Mouse (Mus musculus) urinary bladder, adult 2 months (tissue): ENCODE results near the gene Map4k1. TPM values are rescaled to one million over a fixed set of nuclear protein-coding genes. Genes with fewer than 3 reads are reported as not detected.

Experiments
- DNase-seq: peaks from one replicate; pipeline ENCODE4 v3.0.0; 2022; ENCODE audit warnings: low spot score
- polyA plus RNA-seq: library from polyadenylated mRNA; depleted of rRNA; stranded (reverse); fragments of >200 nt; gene quantifications from 2 replicates; pipeline ENCODE4 v1.2.3, GENCODE M21; 2012

Map4k1 gene
- polyA plus RNA-seq, 1 experiment: 3.6 TPM

DNA sequence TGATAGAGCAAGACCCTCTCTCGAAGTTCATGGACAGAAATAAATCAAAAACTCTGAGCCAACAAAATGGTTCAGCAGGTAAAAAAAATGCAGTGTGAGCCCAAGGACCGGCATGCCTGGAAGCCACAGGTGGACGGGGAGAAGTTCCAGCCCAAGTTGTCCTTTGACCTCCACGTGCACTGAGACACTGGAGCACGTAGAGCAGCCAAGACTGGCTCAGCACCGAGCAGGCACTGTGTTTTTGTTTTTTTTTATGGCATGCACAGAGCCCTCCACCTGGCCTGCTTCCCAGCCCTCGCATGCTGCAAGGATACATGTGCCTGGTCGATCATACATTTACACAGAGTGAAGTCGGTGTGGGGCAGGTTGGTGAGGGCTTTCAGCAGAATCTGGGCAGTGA is 4.3 kb upstream of the Map4k1 start:
- no peak for DNase-seq

DNA sequence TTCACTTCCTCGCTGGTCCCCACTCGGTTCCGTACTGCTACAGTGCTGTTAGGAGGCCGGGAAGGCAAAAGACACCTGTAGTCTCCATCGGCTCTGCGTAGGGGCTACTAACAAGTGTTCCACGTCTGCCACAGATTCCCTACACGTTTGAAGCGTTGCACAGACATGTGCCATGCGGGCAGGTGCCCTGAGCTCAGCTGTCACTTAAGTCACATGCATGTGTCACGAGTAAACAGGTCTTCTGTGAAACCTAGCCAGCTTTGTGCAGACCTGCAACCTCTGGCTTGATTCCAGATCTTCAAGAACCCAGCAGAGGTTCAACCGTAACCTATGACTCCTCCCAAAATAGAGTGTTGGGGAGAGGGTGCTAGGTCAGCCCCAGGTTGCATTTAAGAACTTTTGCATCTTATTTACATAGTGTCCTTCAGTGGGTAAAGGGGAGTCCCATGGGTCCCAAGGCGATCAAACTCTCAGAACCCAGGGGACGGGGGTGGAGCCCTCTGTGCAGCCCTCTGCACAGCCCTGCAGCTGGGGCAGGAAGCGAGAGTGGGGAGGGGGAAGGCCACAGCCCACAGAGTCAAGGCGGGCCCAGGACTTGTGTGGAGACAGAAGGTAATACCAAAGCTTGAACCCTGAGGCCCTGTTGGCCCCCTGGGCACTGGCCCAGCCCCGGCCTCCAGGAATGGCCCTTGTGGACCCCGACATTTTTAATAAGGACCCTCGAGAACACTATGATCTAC is 594 bp downstream of the Map4k1 start:
- no peak for DNase-seq

DNA sequence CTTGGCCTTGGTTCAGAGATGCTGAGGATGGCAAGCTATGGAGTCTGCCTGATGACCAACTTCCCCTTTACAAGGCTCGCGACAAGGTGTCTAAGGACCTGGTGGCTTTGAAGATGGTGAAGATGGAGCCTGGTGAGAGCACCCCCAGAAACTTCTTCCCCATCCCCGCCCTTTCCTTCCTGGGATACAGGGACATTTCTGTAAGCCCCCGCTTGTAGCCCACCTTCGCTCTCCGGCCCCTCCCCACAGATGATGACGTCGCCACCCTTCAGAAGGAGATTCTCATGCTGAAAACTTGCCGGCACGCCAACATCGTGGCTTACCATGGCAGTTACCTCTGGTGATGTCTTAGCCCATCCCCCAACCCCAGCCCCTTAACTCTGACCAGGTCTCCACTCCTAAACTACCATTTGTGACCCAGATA is 1.3 kb downstream of the Map4k1 start:
- DNase-seq: no peak

DNA sequence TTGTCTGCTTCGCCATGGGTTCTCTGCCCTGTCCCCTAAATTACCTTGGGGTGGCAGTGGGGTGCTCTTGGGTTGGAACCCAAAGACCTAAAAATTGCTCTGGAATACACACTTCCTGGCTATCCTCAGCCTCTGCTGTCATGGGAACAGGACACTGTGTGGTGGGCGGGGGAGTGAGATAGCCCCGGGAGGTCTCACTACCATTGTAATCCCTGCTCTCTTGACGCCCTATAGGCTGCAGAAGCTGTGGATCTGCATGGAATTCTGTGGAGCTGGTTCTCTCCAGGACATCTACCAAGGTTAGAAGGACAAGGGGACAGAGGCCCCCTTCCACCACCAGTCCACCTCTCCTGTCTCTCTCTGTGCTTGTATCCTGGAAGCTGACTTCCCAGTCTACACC is 2.0 kb downstream of the Map4k1 start:
- no peak for DNase-seq

DNA sequence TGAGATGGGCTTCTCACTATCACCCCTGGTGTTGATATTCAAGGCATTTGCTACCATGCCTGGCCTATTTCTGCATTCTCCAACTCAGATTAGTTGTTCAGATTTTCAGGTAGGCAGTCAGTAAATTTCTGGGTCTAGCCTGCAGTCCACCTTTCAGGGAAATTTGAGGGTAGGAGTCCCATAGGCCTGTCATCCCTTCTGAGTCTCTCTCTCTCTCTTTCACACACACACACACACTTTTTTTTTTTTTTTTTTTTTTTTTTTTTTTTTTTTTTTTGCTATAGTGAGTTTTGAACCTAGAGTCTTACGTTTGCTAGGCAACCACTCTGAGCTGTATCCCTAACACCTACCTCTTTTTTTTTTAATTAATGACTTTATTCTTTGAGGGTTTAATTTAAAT is 2.6 kb downstream of the Map4k1 start:
- no peak for DNase-seq

DNA sequence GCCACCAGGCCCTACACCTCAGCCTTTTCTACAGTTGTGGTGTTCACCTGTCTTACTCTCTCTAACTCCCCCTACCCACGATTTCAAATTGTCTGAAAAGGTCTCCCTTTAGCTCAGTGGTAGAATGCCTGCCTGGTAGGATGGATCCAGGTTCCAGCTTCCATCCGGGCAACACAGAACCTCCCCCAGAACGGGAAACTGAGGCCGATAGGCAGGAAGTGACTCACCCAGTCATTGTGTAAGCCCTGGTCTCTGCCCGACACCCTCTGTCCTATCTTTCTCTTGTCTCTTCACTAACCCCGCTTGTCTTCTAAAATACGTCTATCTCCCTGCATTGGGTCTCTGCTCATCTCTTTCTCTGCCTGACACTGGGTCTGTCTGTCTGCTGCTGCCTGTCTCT is 3.4 kb downstream of the Map4k1 start:
- DNase-seq: no peak

DNA sequence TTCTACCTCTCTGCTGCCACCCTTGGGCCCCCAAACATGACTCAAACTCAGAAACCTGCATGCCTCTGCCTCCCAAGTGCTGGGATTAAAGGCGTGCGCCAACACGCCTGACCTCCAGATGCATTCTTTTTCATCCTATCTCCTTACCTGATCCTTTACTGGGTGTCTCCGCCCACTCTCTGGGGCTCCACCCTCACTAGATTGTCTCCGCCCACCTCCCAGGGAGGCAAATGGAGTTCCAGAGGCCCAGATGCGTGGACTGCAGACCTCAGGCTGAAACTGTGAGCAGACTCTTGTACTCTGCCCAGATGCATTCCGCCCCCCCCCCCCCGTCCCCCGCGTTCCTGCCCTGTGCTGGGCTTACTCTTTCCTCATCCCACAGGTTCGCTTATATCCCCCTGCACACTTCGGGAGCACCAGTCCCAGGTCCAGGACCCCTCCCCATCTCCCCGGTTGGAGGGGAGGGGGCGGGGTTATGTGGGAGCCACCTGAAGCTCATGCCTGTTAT is 9.0 kb downstream of the Map4k1 start:
- DNase-seq: no peak

DNA sequence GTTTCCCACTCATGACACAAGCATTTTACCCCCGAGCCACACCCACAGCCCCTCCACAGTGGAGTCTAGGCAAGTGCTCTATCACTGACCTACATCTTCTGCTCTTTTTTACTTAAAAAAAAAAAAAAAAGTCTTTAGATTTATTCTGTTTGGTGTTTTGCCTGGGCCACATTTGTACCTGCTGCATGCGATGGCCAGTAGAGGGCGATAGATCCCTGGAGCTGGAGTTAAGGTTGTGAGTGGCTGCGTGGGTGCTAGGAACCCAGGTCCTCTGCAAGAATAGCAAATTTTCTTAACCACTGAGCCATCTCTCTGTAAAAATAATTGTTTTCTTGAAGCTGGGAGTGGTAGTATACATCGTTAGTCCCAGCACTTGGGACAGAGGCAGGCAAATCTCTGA is 9.8 kb downstream of the Map4k1 start:
- no peak for DNase-seq

DNA sequence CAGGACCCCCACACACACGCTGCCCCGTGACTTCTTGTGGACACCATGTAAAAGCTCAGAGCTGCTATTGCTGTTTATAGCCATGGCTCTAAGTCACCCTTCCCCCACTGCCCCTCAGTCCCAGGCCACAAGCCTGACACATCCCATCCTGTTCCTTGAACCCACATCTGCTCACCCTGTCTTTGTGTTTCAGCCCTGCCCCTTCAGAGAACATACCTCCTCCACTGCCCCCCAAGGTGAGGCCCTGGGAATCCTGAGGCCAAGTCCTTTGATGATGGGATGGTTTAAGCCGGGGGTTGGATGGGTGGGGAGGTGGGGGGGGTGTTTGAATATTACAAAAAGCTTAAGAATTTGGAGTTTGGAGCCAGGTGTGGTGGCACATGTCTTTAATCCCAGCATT is 11.1 kb downstream of the Map4k1 start:
- no peak for DNase-seq

DNA sequence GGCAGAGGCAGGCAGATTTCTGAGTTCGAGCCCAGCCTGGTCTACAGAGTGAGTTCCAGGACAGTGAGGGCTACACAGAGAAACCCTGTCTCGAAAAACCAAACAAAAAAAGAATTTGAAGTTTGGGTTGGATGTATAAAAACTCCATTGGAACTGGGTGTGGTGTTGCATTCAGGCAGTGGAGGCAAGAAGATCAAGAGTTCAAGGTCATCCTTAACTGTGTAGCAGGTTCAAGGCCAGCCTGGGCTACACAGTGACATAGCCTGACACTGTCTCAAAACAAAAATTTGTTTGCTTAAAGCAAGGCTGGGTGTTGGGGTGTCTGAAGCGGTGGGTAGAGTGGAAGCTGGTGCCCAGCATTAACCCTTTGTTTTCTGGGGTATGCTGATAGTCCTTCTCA is 11.6 kb downstream of the Map4k1 start:
- no peak for DNase-seq

DNA sequence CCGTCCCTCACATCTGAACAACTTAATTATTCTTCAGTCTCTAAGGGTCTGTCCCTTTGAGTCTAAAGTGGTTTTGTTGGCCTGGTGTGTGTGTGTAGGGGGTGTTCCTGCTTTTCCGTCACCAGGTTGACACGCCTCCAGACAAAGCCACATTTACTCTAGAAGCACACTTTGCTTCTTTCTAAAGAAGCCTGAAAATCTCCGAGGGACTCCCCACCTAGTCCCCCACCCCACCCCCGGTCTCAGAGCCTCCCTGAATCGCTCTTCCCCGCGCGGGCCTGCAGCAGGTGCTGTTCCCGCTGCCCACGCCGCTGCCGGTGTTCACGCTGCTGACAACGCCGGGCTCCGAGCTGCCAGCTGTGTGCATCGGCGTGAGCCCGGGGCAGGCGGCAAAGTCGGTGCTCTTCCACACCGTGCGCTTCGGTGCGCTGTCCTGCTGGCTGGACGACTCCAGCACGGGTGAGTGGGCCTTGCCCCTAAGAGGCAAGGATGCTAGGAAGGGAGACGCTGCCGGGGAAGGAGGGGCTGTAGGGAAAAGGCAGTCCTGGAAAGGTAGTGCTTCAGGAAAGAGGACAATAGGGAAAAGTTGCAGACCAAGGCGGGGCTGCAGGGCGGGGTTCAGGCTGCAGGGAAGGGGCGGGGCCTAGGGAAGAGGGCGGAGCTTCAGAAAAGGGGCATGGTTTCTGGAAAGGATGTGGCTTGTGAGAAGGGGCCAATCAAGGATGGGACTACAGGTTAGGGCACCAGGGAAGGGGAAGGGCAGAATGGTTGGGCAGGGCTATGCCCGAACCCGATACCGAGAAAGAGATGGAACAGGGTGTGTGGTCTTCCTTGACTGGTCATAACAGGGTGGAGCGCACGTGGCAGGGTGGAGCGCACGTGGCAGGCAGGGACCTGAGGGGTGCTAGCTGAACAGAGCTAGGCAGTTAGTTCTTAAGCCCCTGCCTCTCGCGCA is 19.1 kb downstream of the Map4k1 start:
- no peak for DNase-seq

DNA sequence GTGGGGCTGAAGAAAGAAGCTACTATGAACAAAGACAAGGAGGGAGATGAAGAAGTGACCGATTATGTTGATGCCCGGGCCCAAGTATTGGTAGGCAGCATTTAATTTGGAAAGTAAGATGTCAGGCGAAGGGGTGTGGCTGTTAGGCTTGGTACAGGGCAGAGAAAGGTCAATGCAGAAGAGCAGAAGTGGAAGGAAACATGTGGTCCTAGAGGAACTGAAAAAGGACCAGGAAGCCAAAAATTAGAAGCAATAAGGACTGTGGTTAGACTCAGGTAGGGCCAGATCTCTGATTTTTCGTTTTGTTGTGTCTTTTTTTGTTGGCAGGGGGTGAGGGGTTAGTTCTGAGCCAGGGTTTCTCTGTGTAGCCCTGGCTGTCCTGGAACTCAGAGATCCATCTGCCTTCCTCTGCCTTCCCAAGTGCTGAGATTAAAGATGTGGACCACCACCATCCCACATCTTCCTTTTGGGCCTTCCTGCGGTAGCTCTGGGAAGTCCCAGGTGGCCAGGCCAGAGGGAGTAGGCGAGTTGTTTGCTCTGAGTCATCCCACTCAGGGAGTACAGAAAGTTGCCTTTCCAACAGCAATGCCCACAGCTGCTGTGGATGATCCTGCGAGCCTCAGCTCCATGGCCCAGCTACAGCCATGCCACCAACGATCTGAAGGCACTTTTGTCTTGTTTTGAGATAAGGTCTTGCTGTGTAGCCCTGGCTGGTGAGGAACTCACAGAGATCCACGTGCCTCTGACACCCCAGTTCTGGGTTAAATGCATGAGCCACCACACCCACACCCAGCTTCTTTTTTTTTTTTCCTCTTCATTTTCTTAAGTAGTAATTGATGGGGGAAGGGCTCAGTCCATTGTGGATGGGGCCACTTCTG is 25.6 kb downstream of the Map4k1 start:
- no peak for DNase-seq

DNA sequence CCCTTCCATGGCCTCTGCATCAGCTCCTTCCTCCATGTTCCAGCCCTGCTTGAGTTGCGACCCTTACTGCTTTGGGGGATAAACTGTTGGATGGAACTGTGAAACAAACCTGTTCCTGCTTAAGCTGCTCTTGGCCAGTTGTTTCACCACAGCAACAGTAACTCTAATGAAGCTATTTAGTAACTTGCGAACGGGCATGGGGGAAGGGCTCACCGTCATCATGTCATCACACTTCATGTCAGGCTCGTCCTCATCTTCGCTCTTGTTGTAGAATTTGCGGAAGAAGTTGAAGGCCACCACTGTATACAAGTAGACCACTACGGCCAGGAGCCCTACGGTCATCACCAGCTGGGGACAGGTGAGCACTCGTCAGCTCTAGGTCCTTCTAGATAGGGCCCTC is 26.3 kb downstream of the Map4k1 start:
- DNase-seq: no peak

DNA sequence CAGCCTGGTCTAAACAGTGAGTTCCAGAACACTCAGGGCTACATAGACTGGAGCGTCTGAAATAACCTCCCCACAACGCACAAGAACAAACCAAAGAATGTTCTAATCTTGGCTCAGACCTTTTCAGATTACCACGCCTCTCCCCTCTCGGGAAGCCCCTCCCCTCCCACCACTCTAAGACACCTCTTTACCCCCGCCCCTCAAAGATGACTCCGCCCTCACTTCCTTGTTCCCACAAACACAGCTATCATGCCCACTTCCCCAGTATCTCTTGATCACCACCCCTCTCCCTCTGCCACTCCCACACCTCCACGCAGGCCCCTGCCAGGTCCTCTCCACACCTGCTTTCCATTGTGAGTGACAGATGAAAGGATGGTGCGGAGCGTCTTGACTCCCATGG is 26.9 kb downstream of the Map4k1 start:
- DNase-seq: no peak

DNA sequence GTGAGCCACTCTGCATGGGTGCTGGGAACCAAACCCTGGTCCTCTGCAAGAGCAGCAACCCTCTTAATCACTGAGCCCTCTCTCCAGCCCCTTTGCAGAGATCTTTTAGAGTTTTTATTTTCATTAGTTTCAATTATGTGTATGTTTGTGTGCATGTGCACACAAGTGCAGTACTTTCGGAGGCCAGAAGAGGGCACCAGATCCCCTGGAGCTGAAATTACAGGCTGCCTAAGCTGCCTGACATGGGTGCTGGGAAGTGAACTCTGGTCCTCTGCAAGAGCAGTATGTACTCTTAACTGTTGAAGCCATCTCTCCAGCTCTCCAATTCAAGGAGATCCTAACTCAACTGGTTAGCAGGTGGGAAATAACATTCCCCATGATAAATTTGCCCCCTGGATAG is 33.1 kb downstream of the Map4k1 start:
- DNase-seq: no peak

DNA sequence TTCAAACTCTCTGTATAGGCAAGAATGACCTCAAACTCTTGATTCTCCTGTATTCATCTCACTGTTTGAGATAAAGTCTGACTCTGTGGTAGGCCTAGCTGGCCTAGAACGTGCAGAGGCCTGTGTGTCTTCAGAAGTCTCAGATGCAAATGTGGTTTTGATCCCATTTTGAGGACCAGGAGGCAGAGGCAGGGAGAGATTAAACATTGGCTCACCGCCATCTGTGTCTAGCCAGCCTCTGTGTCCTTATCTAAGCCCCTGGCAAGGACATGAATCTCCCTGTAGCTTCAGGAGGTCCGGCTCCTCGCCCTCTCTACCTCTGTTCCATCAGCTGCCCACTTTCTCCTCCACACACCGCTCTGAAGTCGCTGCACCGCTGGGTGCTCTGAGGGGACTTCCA is 34.6 kb downstream of the Map4k1 start:
- no peak for DNase-seq

DNA sequence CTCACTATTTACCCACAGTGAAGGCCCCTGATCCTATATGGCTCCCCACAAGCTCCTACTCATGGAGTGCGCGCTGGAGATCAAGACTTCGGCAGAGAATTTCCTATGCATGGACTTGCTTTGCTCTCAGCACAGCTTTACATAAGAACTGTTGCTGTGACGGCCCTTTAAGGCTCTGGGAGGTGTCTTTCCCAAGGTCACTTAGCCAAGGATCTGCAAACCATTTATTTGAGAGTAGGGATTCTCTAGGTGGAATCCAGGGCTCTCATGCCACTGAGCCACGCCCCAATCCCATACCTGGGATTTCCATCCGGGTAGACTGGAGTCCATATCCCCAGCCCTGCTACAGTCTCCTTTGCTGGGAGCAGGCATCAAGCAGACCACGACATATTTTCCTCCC is 35.4 kb downstream of the Map4k1 start:
- no peak for DNase-seq

DNA sequence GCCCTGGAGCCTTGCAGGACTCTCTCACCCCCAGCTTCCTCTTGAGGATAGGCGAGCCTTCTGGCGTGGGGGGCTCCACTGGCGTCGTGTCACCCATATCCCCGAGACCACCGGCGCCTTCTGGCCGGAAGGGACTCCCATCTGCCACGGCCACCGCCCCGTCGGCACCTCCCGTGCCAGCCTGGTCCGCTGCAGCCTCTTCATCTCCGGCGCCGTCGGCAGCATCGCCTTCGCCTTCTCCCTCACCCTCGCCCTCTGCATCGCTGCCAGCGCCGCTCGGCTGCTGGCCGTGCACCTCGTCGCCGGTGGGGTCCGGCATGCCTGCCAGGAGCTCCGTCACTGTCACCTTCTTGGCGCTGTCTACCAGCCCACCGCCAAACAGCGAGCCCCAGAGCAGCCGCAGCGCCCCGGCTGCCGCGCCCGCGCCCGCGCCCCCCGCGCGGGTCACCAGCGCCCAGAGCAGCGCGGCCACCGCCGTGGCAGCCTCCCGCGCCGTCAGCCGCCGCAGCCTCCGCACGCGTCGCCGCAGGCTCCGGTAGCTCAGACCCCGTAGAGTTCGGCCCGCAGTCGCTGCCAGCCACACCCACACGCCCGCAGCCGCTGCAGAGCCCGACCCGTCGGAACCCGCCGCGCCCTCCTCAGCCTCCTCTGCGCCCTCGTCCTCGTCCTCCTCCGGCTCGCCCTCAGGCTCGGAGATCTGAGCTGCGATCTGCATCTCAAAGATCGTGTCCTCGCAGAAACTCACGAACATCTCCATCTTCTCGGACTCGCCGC is 37.8 kb downstream of the Map4k1 start:
- DNase-seq: no peak

DNA sequence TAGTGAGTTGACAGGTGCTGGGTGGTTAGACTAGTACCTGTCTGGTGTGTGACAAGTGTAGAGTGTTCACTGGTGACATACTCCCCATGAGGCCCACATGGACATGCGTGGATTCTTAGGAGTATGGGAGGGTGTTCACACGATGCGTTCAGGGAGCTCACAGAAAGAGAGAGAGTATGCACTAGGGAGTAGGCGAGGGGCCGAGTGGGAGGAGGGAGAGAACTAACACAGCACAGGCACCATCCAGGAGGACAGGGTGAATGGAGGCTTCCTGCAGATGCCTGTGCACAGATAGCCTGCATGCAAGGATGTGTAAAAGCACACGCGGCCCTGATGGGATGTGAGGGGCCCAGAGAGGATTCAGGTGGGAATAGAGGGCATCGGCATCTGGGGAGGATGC is 40.6 kb downstream of the Map4k1 start:
- no peak for DNase-seq

DNA sequence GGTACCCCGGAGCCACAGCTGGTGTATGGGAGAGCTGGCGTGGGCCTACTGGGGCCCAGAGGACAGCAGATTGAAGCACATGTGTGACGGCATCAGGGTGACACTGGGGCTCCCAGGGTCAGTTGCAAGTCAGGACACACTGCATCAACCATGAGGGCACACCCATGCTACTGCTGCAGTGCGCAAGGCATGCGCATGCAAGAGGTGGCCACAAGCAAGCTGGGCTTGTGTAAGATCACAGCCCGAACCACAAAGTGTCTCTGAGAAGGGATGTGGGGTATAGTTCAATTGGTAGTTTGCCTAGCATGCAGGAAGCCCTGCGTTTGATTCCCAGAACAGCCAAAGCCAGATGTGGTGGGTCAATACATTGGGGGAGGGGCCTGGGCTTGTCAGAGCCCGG is 41.7 kb downstream of the Map4k1 start:
- DNase-seq: no peak

DNA sequence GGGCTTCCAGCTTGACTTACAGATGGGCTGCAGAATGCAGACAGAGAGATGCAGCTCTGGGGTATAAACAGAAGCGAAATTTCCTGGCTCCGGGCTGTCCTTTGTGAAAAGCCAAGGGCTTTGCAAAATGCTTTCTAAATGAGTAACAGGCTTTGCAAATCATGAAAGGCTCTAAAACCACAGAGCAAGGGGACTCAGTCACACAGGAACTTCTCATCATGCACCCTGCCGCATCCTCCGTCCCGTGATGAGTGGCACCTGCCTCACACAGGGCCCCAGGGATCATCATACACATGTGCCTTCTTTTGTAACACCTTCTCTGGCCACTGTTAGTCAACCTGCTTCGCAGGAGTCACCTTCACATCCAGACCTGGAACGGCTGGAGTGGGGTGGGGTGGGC is 43.7 kb downstream of the Map4k1 start:
- no peak for DNase-seq
